Mouse (Mus musculus) midbrain, embryonic 11.5 days (tissue): ENCODE measurements around the gene Fkbp3. TPM values are rescaled to one million over a fixed set of nuclear protein-coding genes. Genes with fewer than 3 reads are reported as not detected.
"Not testable (repeated sequence)": the region's sequence is repeated elsewhere in the genome, so short reads cannot be mapped to it uniquely, and the experiment has no call there.

ENCODE experiments used
- ATAC-seq: fragments of 200-750 bp; cut with Nextera tagmentation; 2 replicates; pipeline ENCODE4 v1.8.0; 2017; ENCODE audit warnings: moderate TSS enrichment, moderate library complexity; ENCODE audit not compliant: low FRiP score
- DNase-seq: peaks from one replicate; pipeline ENCODE4 v3.0.0; 2015; ENCODE audit warnings: low spot score; ENCODE audit errors: missing footprints
- H3K27ac ChIP-seq: fragments of 300-500 bp; sonication (generic); 2 replicates; pipeline ENCODE4 v1.5.1; 2014; ENCODE audit warnings: low read depth, low read length
- H3K27me3 ChIP-seq: fragments of 300-500 bp; sonication (generic); 2 replicates; pipeline ENCODE4 v1.6.1; 2014; ENCODE audit warnings: mild to moderate bottlenecking, low read length, moderate library complexity, mixed read lengths; ENCODE audit not compliant: control insufficient read depth, insufficient read depth
- H3K36me3 ChIP-seq: fragments of 300-500 bp; sonication (generic); 2 replicates; pipeline ENCODE4 v1.6.1; 2014; ENCODE audit warnings: mild to moderate bottlenecking, low read length, moderate library complexity, mixed read lengths; ENCODE audit not compliant: control insufficient read depth, insufficient read depth
- H3K4me1 ChIP-seq: fragments of 300-500 bp; sonication (generic); 2 replicates; pipeline ENCODE4 v1.6.1; 2014; ENCODE audit warnings: low read length; ENCODE audit not compliant: control insufficient read depth, insufficient read depth
- H3K4me2 ChIP-seq: fragments of 300-500 bp; sonication (generic); 2 replicates; pipeline ENCODE4 v1.6.1; 2014; ENCODE audit warnings: mild to moderate bottlenecking, moderate library complexity
- H3K4me3 ChIP-seq: fragments of 300-500 bp; sonication (generic); 2 replicates; pipeline ENCODE4 v1.5.1; 2014; ENCODE audit warnings: low read depth, low read length
- H3K9ac ChIP-seq: fragments of 300-500 bp; sonication (generic); 2 replicates; pipeline ENCODE4 v1.6.1; 2014; ENCODE audit warnings: low read length
- H3K9me3 ChIP-seq: fragments of 300-500 bp; sonication (generic); 2 replicates; pipeline ENCODE4 v1.6.1; 2016; ENCODE audit warnings: low read length; ENCODE audit not compliant: control insufficient read depth
- WGBS: fragments of 180-500 bp; shearing (Covaris S2); extraction: QIAGEN DNeasy Blood & Tissue Kit; methylation state at CpG from one replicate; pipeline ENCODE4 v1.1.7; 2014; 5-methylcytosine and 5-hydroxymethylcytosine counted together
- polyA plus RNA-seq: library from polyadenylated mRNA; unstranded; fragments of >200 nt; fragmentation: Nextera tagmentation; extraction: Ambion mirVana; gene quantifications from 2 replicates; pipeline ENCODE4 v1.2.1, GENCODE M21; 2014

Fkbp3 gene
- 793 and 830 TPM in 2 replicates for polyA plus RNA-seq

GRCm38 (mm10) chr12:65073611-65074178 is at the start of gene Fkbp3:
Fkbp3 (minus strand) TSS chr12:65074007.
- peak; percentile 99 for ATAC-seq
- peak within 1 kb of the TSS; percentile 83 for H3K4me2 ChIP-seq
- no peaks in the 10 kb centered on the region for H3K27me3 ChIP-seq
- H3K4me3 ChIP-seq: peak within 1 kb of the TSS; percentile 90
- H3K27ac ChIP-seq: peak within 1 kb of the TSS; percentile 80
- H3K36me3 ChIP-seq: no peaks in the 10 kb centered on the region
- DNase-seq: peak; percentile 100
- H3K9me3 ChIP-seq: no peaks in the 10 kb centered on the region
- 0% methylated on average over 45 of the region's 49 CpGs for WGBS
- peaks cover 14% of the 10 kb centered on the region for H3K4me1 ChIP-seq
- H3K9ac ChIP-seq: peak within 1 kb of the TSS; percentile 89

- no peak overlapping the region for H3K27ac ChIP-seq
- H3K9ac ChIP-seq: no peak overlapping the region
- H3K4me2 ChIP-seq: no peak overlapping the region
- H3K27me3 ChIP-seq: no peaks in the 10 kb centered on the region
- ATAC-seq: no peak
- H3K36me3 ChIP-seq: peaks cover 9% of the 10 kb centered on the region; the same call in 1 of the 2 replicates
- H3K4me1 ChIP-seq: no peaks in the 10 kb centered on the region
- no peaks in the 10 kb centered on the region for H3K9me3 ChIP-seq
- DNase-seq: no peak
- 93% methylated on average over 5 of the region's 5 CpGs for WGBS
- no peak overlapping the region for H3K4me3 ChIP-seq
Observed at GRCm38 (mm10) chr12:65119451-65119850, 45.6 kb upstream of the Fkbp3 start.

- Histone ChIP-seq H3K4me3 (no peak overlapping the region), H3K9ac (no peak overlapping the region), H3K27me3 (no peaks in the 10 kb centered on the region), H3K4me1 (no peaks in the 10 kb centered on the region), H3K36me3 (peaks cover 9% of the 10 kb centered on the region; the same call in 1 of the 2 replicates), H3K4me2 (no peak overlapping the region), H3K27ac (no peak overlapping the region), H3K9me3 (no peaks in the 10 kb centered on the region)
- DNase-seq (no peak), ATAC-seq (no peak)
- 88% methylated on average over 7 of the region's 7 CpGs for WGBS
Observed at GRCm38 (mm10) chr12:65118968-65119367, 45.2 kb upstream of the Fkbp3 start.

GRCm38 (mm10) chr12:65114978-65115377 is 41.2 kb upstream of the Fkbp3 start:
- not testable (repeated sequence) for H3K4me3 ChIP-seq, H3K4me1 ChIP-seq, H3K27me3 ChIP-seq, H3K9me3 ChIP-seq, H3K4me2 ChIP-seq, DNase-seq, H3K36me3 ChIP-seq, ATAC-seq, H3K9ac ChIP-seq, H3K27ac ChIP-seq
- WGBS: 92% methylated on average over 3 of the region's 3 CpGs

GRCm38 (mm10) chr12:65113925-65114324 is 40.1 kb upstream of the Fkbp3 start:
- ATAC-seq (no peak), DNase-seq (no peak)
- no peak overlapping the region for H3K27ac ChIP-seq
- no peak overlapping the region for H3K4me3 ChIP-seq
- whole genome bisulfite sequencing: 92% methylated on average over 4 of the region's 4 CpGs
- peaks cover 10% of the 10 kb centered on the region; the same call in 1 of the 2 replicates for H3K36me3 ChIP-seq
- no peak overlapping the region for H3K4me2 ChIP-seq
- no peaks in the 10 kb centered on the region for H3K27me3 ChIP-seq
- no peaks in the 10 kb centered on the region for H3K4me1 ChIP-seq
- no peak overlapping the region for H3K9ac ChIP-seq
- H3K9me3 ChIP-seq: no peaks in the 10 kb centered on the region

GRCm38 (mm10) chr12:65112811-65113210 is 39.0 kb upstream of the Fkbp3 start:
- ATAC-seq: no peak
- H3K9me3 ChIP-seq: no peaks in the 10 kb centered on the region

GRCm38 (mm10) chr12:65111503-65111902 is 37.7 kb upstream of the Fkbp3 start:
- H3K4me2 ChIP-seq: no peak overlapping the region
- ATAC-seq (no peak), DNase-seq (no peak)
- H3K9ac ChIP-seq: no peak overlapping the region
- H3K27ac ChIP-seq: no peak overlapping the region
- peaks cover 7% of the 10 kb centered on the region for H3K36me3 ChIP-seq
- no peaks in the 10 kb centered on the region for H3K4me1 ChIP-seq
- H3K9me3 ChIP-seq: no peaks in the 10 kb centered on the region
- 92% methylated on average over 3 of the region's 3 CpGs for WGBS
- no peaks in the 10 kb centered on the region for H3K27me3 ChIP-seq
- H3K4me3 ChIP-seq: no peak overlapping the region

More at GRCm38 (mm10) chr12:65112811-65113210, 39.0 kb upstream of the Fkbp3 start:
- WGBS: 83% methylated on average over 1 of the region's 1 CpGs
- H3K36me3 ChIP-seq: peaks cover 10% of the 10 kb centered on the region
- H3K4me2 ChIP-seq: no peak overlapping the region
- H3K27ac ChIP-seq: no peak overlapping the region
- H3K27me3 ChIP-seq: no peaks in the 10 kb centered on the region
- DNase-seq: no peak
- H3K4me1 ChIP-seq: no peaks in the 10 kb centered on the region
- H3K9ac ChIP-seq: no peak overlapping the region
- H3K4me3 ChIP-seq: no peak overlapping the region

GRCm38 (mm10) chr12:65108746-65109145 is 34.9 kb upstream of the Fkbp3 start:
- Histone ChIP-seq H3K4me1 (no peaks in the 10 kb centered on the region), H3K27ac (no peak overlapping the region), H3K4me3 (no peak overlapping the region), H3K4me2 (no peak overlapping the region), H3K27me3 (no peaks in the 10 kb centered on the region), H3K9me3 (no peaks in the 10 kb centered on the region), H3K36me3 (peaks cover 11% of the 10 kb centered on the region), H3K9ac (no peak overlapping the region)
- 69% methylated on average over 1 of the region's 1 CpGs for whole genome bisulfite sequencing
- DNase-seq: no peak
- no peak for ATAC-seq

GRCm38 (mm10) chr12:65076906-65077305 is 3.1 kb upstream of the Fkbp3 start:
- 81% methylated on average over 9 of the region's 9 CpGs for WGBS
- Histone ChIP-seq H3K4me2 (peak overlapping the region; percentile 83; the same call in 1 of the 2 replicates), H3K27me3 (no peaks in the 10 kb centered on the region), H3K36me3 (no peaks in the 10 kb centered on the region), H3K4me1 (peaks cover 14% of the 10 kb centered on the region), H3K4me3 (peak overlapping the region; percentile 90), H3K9me3 (no peaks in the 10 kb centered on the region), H3K27ac (no peak overlapping the region), H3K9ac (no peak overlapping the region)
- ATAC-seq (no peak), DNase-seq (no peak)
